Mouse (Mus musculus): Measurements from ENCODE around the gene Lrrc75b.

- no peak for TF ChIP-seq POLR2A (IDR thresholded peaks at IDR 0.05; ENCODE audit: control insufficient read depth in 1 of 2, insufficient read depth in 1 of 2, low read depth in 1 of 2, low read length in 2 of 2, poor library complexity in 1 of 2)
- no peak for TF ChIP-seq CTCF (IDR thresholded peaks at IDR 0.05 in 2 of 3, conservative IDR thresholded peaks at IDR 0.05 in 1 of 3; ENCODE audit: control insufficient read depth in 1 of 3, insufficient read depth in 1 of 3, low read depth in 2 of 3, low read length in 3 of 3, poor library complexity in 1 of 3, severe bottlenecking in 1 of 3)
- no peak for TF ChIP-seq ZMIZ1 (IDR thresholded peaks at IDR 0.05; ENCODE audit: low read depth, low read length)
Measured at GRCm38 (mm10) chr10:75504234-75505129, 55.6 kb downstream of the Lrrc75b start.
